Mouse (Mus musculus): ENCODE data around the gene Dzip1.

The Dzip1 gene

DNA sequence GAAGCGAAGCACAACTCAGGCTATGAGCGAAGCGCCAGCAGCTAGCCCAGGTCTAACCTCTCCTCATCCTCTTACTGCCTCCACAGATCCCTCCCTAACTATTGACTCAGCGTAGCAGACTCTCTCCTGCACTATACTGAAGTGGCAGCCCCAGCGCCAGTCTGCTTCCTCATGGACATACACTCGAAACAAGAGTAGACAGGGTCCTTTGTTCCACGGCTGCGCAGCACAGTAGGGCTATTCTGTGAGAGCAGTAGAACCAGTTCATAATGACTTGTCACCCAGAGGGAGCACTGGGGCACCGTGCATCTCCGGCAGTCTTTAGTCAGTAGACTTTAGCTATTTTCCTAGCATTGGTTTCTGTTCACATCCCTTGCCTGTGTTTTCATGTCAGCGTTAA lies 89.1 kb downstream of the Dzip1 start:
- no peak for DNase-seq (ENCODE audit: low read depth, low spot score)

GRCm38 (mm10) chr14:118834313-118834712 lies 90.9 kb downstream of the Dzip1 start:
- no peak for DNase-seq (ENCODE audit: low read depth, low spot score)

GRCm38 (mm10) chr14:118833241-118833640 lies 92.0 kb downstream of the Dzip1 start:
- no peak for DNase-seq (ENCODE audit: low read depth, low spot score)

DNA sequence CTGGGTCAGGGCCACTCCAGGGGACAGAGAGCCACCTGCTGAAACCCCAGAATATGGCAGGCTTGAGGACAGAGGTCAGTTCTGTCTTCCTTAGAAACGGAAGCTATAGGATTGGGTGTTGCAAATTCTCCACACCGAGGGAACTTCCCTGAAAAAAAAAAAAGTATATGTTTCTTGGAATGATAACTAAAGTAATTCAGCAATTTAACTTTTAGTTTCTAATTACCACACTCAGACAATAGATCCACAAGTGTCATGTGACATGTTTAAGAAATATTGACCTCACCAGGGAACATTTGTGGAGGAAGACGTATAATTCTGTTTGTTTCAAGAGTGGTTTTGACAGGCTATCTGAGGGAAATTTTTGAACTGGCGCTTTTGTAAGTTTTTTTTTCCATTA lies 93.7 kb downstream of the Dzip1 start:
- no peak for DNase-seq (ENCODE audit: low read depth, low spot score)

GRCm38 (mm10) chr14:118829331-118830095 lies 95.7 kb downstream of the Dzip1 start:
- DNase-seq (ENCODE audit: low read depth, low spot score), result peak; percentile 60

GRCm38 (mm10) chr14:118827283-118827904 lies 97.9 kb downstream of the Dzip1 start:
- no peak for DNase-seq (ENCODE audit: low read depth, low spot score)

GRCm38 (mm10) chr14:118826346-118826745 lies 98.9 kb downstream of the Dzip1 start:
- DNase-seq (ENCODE audit: low read depth, low spot score), result no peak
